Mouse (Mus musculus) ES-Bruce4 (cell line): ENCODE results near the gene Olfr789. TPM values are rescaled to one million over a fixed set of nuclear protein-coding genes. Genes with fewer than 3 reads are reported as not detected.

Experiments
- H3K27ac ChIP-seq: 2 replicates; pipeline ENCODE4 v1.5.1; 2012; ENCODE audit warnings: low read length, inconsistent platforms; ENCODE audit not compliant: insufficient read depth
- H3K27me3 ChIP-seq: 2 replicates; pipeline ENCODE4 v1.6.1; 2012; ENCODE audit warnings: mild to moderate bottlenecking, low read length, inconsistent platforms; ENCODE audit not compliant: control insufficient read depth, poor library complexity, insufficient read depth, severe bottlenecking
- H3K36me3 ChIP-seq: 2 replicates; pipeline ENCODE4 v1.6.1; 2012; ENCODE audit warnings: inconsistent platforms, mild to moderate bottlenecking, low read length, moderate library complexity; ENCODE audit not compliant: control insufficient read depth, poor library complexity, insufficient read depth, severe bottlenecking
- H3K4me1 ChIP-seq: one replicate; pipeline ENCODE4 v1.8.1; 2011; ENCODE audit warnings: low read length; ENCODE audit not compliant: control insufficient read depth, insufficient read depth
- H3K4me3 ChIP-seq: 2 replicates; pipeline ENCODE4 v1.5.1; 2011; ENCODE audit warnings: low read depth, mild to moderate bottlenecking, low read length
- H3K9ac ChIP-seq: 2 replicates; pipeline ENCODE4 v1.6.1; 2012; ENCODE audit warnings: low read depth, mild to moderate bottlenecking, inconsistent platforms; ENCODE audit not compliant: poor library complexity, severe bottlenecking
- H3K9me3 ChIP-seq: replicated peaks from 2 replicates; pipeline ENCODE4 v1.6.1; 2012; ENCODE audit warnings: mild to moderate bottlenecking, low read length, inconsistent platforms; ENCODE audit not compliant: control insufficient read depth, poor library complexity, insufficient read depth, severe bottlenecking
- CTCF ChIP-seq: IDR thresholded peaks from one replicate; pipeline ENCODE4 v1.8.1; 2011; ENCODE audit warnings: low read depth, low read length
- EP300 ChIP-seq: IDR thresholded peaks from 2 replicates; pipeline ENCODE4 v1.6.1; 2011; ENCODE audit warnings: low read depth, low read length; ENCODE audit not compliant: insufficient read depth
- POLR2A ChIP-seq: IDR thresholded peaks from one replicate; pipeline ENCODE4 v1.8.1; 2011; ENCODE audit warnings: low read length; ENCODE audit not compliant: insufficient read depth
- polyA plus RNA-seq: library from polyadenylated mRNA; stranded (reverse); fragments of >200 nt; gene quantifications from 2 replicates; pipeline ENCODE4 v1.2.4, GENCODE M21; 2011; ENCODE audit warnings: low read depth; ENCODE audit not compliant: missing spikeins, insufficient read depth, insufficient read length

Gene Olfr789
- polyA plus RNA-seq: not detected in 2 replicates

GRCm38 (mm10) chr10:129484452-129484851 lies at the start of gene Olfr789:
Olfr789 (plus strand) TSS chr10:129484752.
- Histone ChIP-seq H3K4me1 (no peaks in the 10 kb centered on the region), H3K4me3 (no peak within 1 kb of the TSS), H3K27me3 (no peaks in the 10 kb centered on the region), H3K9me3 (no peaks in the 10 kb centered on the region), H3K27ac (no peak within 1 kb of the TSS), H3K36me3 (no peaks in the 10 kb centered on the region), H3K9ac (no peak within 1 kb of the TSS)
- TF ChIP-seq POLR2A (no peak), CTCF (no peak), EP300 (no peak)

GRCm38 (mm10) chr10:129461562-129461961 lies 23.0 kb upstream of the Olfr789 start, which contains the start of gene Olfr787:
Olfr787 (plus strand) TSS chr10:129461862.
- H3K4me3 ChIP-seq: no peak within 1 kb of the TSS
- no peaks in the 10 kb centered on the region for H3K36me3 ChIP-seq
- TF ChIP-seq EP300 (no peak), POLR2A (no peak), CTCF (no peak)
- no peak within 1 kb of the TSS for H3K27ac ChIP-seq
- no peaks in the 10 kb centered on the region for H3K4me1 ChIP-seq
- H3K9me3 ChIP-seq: no peaks in the 10 kb centered on the region
- H3K27me3 ChIP-seq: no peaks in the 10 kb centered on the region
- no peak within 1 kb of the TSS for H3K9ac ChIP-seq

- H3K27ac ChIP-seq: no peak within 1 kb of the TSS
- H3K36me3 ChIP-seq: no peaks in the 10 kb centered on the region
- H3K9me3 ChIP-seq: no peaks in the 10 kb centered on the region
- H3K9ac ChIP-seq: no peak within 1 kb of the TSS
- no peaks in the 10 kb centered on the region for H3K27me3 ChIP-seq
- TF ChIP-seq CTCF: no peak
- TF ChIP-seq EP300: no peak
- no peak for TF ChIP-seq POLR2A
- no peak within 1 kb of the TSS for H3K4me3 ChIP-seq
- H3K4me1 ChIP-seq: no peaks in the 10 kb centered on the region
These were observed 13.9 kb upstream of the Olfr789 start, which contains the start of gene Olfr788 for GRCm38 (mm10) chr10:129470698-129471097. Olfr788 (plus strand) TSS chr10:129470998.

- H3K27ac ChIP-seq: no peak overlapping the region
- H3K9me3 ChIP-seq: no peaks in the 10 kb centered on the region
- H3K36me3 ChIP-seq: no peaks in the 10 kb centered on the region
- no peak overlapping the region for H3K9ac ChIP-seq
- H3K4me3 ChIP-seq: no peak overlapping the region
- no peaks in the 10 kb centered on the region for H3K4me1 ChIP-seq
- H3K27me3 ChIP-seq: no peaks in the 10 kb centered on the region
- no peak for TF ChIP-seq EP300
- no peak for TF ChIP-seq POLR2A
- TF ChIP-seq CTCF: no peak
These were observed 11.3 kb upstream of the Olfr789 start for GRCm38 (mm10) chr10:129473256-129473655.

- Histone ChIP-seq H3K36me3 (no peaks in the 10 kb centered on the region), H3K4me1 (no peaks in the 10 kb centered on the region), H3K27ac (no peak overlapping the region), H3K4me3 (no peak overlapping the region), H3K9me3 (no peaks in the 10 kb centered on the region), H3K9ac (no peak overlapping the region), H3K27me3 (no peaks in the 10 kb centered on the region)
- TF ChIP-seq EP300 (no peak), CTCF (no peak), POLR2A (no peak)
These were observed 10.8 kb upstream of the Olfr789 start for GRCm38 (mm10) chr10:129473723-129474122.

- no peaks in the 10 kb centered on the region for H3K4me1 ChIP-seq
- H3K9ac ChIP-seq: no peak overlapping the region
- H3K4me3 ChIP-seq: no peak overlapping the region
- TF ChIP-seq POLR2A: no peak
- TF ChIP-seq EP300: no peak
- no peak for TF ChIP-seq CTCF
- no peaks in the 10 kb centered on the region for H3K36me3 ChIP-seq
- no peaks in the 10 kb centered on the region for H3K9me3 ChIP-seq
- H3K27me3 ChIP-seq: no peaks in the 10 kb centered on the region
- H3K27ac ChIP-seq: no peak overlapping the region
These were observed 5.5 kb downstream of the Olfr789 start for GRCm38 (mm10) chr10:129490101-129490500.
